31 mouse cellular contexts compared by ENCODE assay signal in the genomic region with DNA sequence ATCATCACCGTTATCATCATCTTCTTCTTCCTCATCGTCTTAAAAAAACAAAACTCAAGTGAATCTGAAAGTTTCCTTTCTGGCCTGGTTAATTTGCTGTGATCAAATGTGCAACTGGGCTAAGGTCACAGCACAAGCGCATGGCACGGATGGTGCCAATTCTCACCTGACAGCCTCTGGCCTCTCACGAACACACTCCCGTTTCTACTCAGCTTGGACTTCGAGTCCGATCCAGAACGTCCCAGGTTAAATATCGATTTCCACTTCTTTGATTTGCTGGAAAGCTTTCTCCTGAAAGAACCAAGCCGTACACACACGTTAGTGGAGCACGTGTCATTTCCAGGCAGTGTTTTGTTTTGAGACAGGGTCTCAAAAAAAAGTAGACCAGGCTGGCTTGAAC.
"Had no signal": no experiment of that assay in that cellular context is flagged by ENCODE, and none has a peak within 500 bp of the region (broad histone marks: within the 10 kb centered on the region; RNA-seq: fewer than 3 reads in every experiment).

No protein-coding gene starts in this region.

- H3K36me3 ChIP-seq: liver, embryonic 12.5 days; liver, embryonic 13.5 days; liver, embryonic 15.5 days; midbrain, embryonic 10.5 days; midbrain, embryonic 12.5 days; midbrain, embryonic 13.5 days; midbrain, embryonic 15.5 days; neural tube, embryonic 12.5 days had no signal

- H3K4me2 ChIP-seq: limb, embryonic 12.5 days; limb, embryonic 13.5 days; limb, embryonic 15.5 days; liver, embryonic 12.5 days; liver, embryonic 13.5 days; liver, embryonic 15.5 days; lung, embryonic 14.5 days; lung, embryonic 15.5 days; midbrain, embryonic 11.5 days; midbrain, embryonic 12.5 days; midbrain, embryonic 13.5 days; midbrain, embryonic 15.5 days; neural tube, embryonic 12.5 days had no signal

- H3K4me1 ChIP-seq: limb, embryonic 10.5 days; limb, embryonic 12.5 days; liver, embryonic 12.5 days; liver, embryonic 13.5 days; liver, embryonic 15.5 days; megakaryocyte, embryonic 14.5 days; midbrain, embryonic 10.5 days; midbrain, embryonic 12.5 days; midbrain, embryonic 15.5 days; neural tube, embryonic 12.5 days had no signal

- ATAC-seq: liver, embryonic 12.5 days; liver, postnatal 0 days; lung, postnatal 0 days; midbrain, embryonic 15.5 days; midbrain, embryonic 16.5 days had no signal

- H3K4me3 ChIP-seq: limb, embryonic 10.5 days; limb, embryonic 12.5 days; limb, embryonic 13.5 days; limb, embryonic 15.5 days; liver, embryonic 12.5 days; liver, embryonic 13.5 days; liver, embryonic 15.5 days; lung, embryonic 15.5 days; megakaryocyte, embryonic 14.5 days; midbrain, embryonic 10.5 days; midbrain, embryonic 12.5 days; midbrain, embryonic 13.5 days; midbrain, embryonic 15.5 days; myocyte; neural tube, embryonic 12.5 days had no signal

- DNase-seq: left cerebral cortex, postnatal 4 days; liver; liver, embryonic 13.5 days; liver, postnatal 0 days; lung, adult 18-20 months; lung, adult 2 months; lung, embryonic 14.5 days; lung, postnatal 10 days; lung, postnatal 14 days; lung, postnatal 36 days; lung, postnatal 4 days; midbrain, embryonic 14.5 days had no signal

- H3K9ac ChIP-seq: limb, embryonic 12.5 days; limb, embryonic 13.5 days; limb, embryonic 15.5 days; liver, embryonic 12.5 days; liver, embryonic 13.5 days; liver, embryonic 14.5 days; liver, embryonic 15.5 days; liver, postnatal 0 days; lung, embryonic 14.5 days; lung, embryonic 15.5 days; midbrain, embryonic 12.5 days; midbrain, embryonic 13.5 days; midbrain, embryonic 15.5 days; neural tube, embryonic 12.5 days had no signal

- H3K27ac ChIP-seq: limb, embryonic 10.5 days; limb, embryonic 12.5 days; limb, embryonic 13.5 days; limb, embryonic 15.5 days; liver, embryonic 12.5 days; liver, embryonic 13.5 days; liver, embryonic 14.5 days; liver, embryonic 15.5 days; lung, embryonic 15.5 days; macrophage; midbrain, embryonic 10.5 days; midbrain, embryonic 12.5 days; midbrain, embryonic 13.5 days; midbrain, embryonic 15.5 days; neural tube, embryonic 12.5 days had no signal

- H3K9me3 ChIP-seq: limb, embryonic 12.5 days; limb, embryonic 13.5 days; limb, embryonic 15.5 days; liver, embryonic 15.5 days; lung, embryonic 15.5 days; midbrain, embryonic 12.5 days; midbrain, embryonic 13.5 days; midbrain, embryonic 15.5 days; neural tube, embryonic 12.5 days had no signal

- H3K27me3 ChIP-seq: limb, embryonic 12.5 days; limb, embryonic 13.5 days; limb, embryonic 15.5 days; liver, embryonic 12.5 days; liver, embryonic 13.5 days; liver, embryonic 15.5 days; lung, embryonic 15.5 days; megakaryocyte, embryonic 14.5 days; midbrain, embryonic 12.5 days; midbrain, embryonic 13.5 days; midbrain, embryonic 15.5 days; neural tube, embryonic 12.5 days had no signal
